Mouse (Mus musculus) liver, adult 2 months (tissue): ENCODE data around the gene Cd40.

ENCODE experiments used
- CTCF ChIP-seq: fragments of 200-500 bp; IDR thresholded peaks from 2 replicates; pipeline ENCODE4 v1.5.1; 2011; ENCODE audit warnings: low read depth, low read length, control low read depth
- POLR2A ChIP-seq: fragments of 200-500 bp; IDR thresholded peaks from 2 replicates; pipeline ENCODE4 v1.6.1; 2011; ENCODE audit warnings: low read length, control low read depth; ENCODE audit not compliant: insufficient read depth; ENCODE audit errors: extremely low read depth

DNA sequence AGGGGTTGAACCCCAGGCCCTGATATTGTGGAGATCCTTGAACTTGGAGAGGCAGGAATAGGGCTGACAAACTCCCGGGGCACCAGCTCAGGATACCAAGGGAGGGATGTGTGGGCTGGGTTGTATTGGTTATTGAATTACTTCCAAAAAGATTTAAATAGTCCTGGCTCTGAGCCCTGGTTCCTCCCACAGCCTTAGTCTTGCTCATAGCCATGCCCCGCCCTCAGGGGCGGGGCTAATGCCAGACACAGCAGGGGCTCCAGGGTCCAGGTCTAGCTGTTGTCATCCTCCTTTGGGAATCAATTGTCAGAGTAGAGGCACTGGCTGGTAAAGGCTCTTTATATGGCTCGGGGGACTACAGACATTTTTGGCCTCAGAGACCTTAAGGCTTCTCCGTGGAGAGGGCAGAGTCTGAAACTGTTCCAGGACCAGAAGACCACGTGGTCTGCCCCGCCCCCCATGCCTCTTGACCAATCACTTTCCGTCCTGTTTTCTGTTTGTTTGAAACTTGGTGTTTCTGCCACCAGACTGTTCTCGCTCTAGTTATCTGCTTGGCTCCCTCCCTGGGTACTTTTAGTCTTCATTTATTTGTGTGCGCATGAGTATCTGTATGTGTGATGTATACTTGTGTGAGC, 65.9 kb downstream of the Cd40 start:
- TF ChIP-seq CTCF (no peak), POLR2A (no peak)
